23 mouse cellular contexts compared by ENCODE assay signal in genomic region chr15:31898904-31899650, GRCm38 (mm10).
A peak's percentile ranks its signal among the peaks of the same experiment; 100 is the strongest.
DNase-seq lines count a peak whose midpoint lies in the region; ATAC-seq lines count a peak whose summit lies in the region.
"Had no signal": no experiment of that assay in that cellular context is flagged by ENCODE, and none has a peak within 500 bp of the region (broad histone marks: within the 10 kb centered on the region; RNA-seq: fewer than 3 reads in every experiment).

No protein-coding gene starts in this region.

- no peak overlapping the region for H3K4me2 ChIP-seq in hindbrain, embryonic 14.5 days (replicated peaks)
- 0 out of 2 replicates have a peak overlapping the region, but pooled peaks have one; percentile 5 for H3K4me2 ChIP-seq in forebrain, embryonic 13.5 days
- no peak overlapping the region for H3K4me2 ChIP-seq in midbrain, embryonic 14.5 days (ENCODE audit: low read length)
- H3K4me2 ChIP-seq: heart, embryonic 12.5 days; limb, embryonic 12.5 days; liver, embryonic 12.5 days; stomach, embryonic 15.5 days had no signal

- H3K27me3 ChIP-seq in hindbrain, embryonic 14.5 days (ENCODE audit: control insufficient read depth, insufficient read depth, low read length), result no peaks in the 10 kb centered on the region
- H3K27me3 ChIP-seq in hindbrain, embryonic 10.5 days (ENCODE audit: insufficient read depth, poor library complexity, severe bottlenecking), result no peaks in the 10 kb centered on the region
- H3K27me3 ChIP-seq in forebrain, embryonic 13.5 days, result no peaks in the 10 kb centered on the region
- no peaks in the 10 kb centered on the region for H3K27me3 ChIP-seq in midbrain, embryonic 14.5 days (ENCODE audit: control insufficient read depth, insufficient read depth, low read length)
- H3K27me3 ChIP-seq: heart, embryonic 12.5 days; limb, embryonic 12.5 days; liver, embryonic 12.5 days; stomach, embryonic 15.5 days had no signal

- no peak for DNase-seq in hindbrain, embryonic 14.5 days (ENCODE audit: low spot score)
- no peak for DNase-seq in hindbrain, embryonic 10.5 days (ENCODE audit: low spot score)
- peak; percentile 51 for DNase-seq in midbrain, embryonic 14.5 days
- DNase-seq in retina, embryonic 14.5 days (ENCODE audit: low spot score), result peak; percentile 67
- no peak for DNase-seq in kidney, postnatal 36 days
- no peak for DNase-seq in right cerebral cortex, adult 2 months (ENCODE audit: low spot score in 2 of 2)
- DNase-seq: adrenal gland, postnatal 36 days; B cell, adult 2 months; cerebellum, adult 2 months; cerebellum, postnatal 36 days; gastrocnemius, adult 2 months; heart, adult 11 months; kidney, postnatal 4 days; layer of hippocampus, adult 9-11 months; lung, adult 2 months; right cerebral cortex, postnatal 14 days had no signal

- H3K9me3 ChIP-seq in hindbrain, embryonic 14.5 days (ENCODE audit: control insufficient read depth, low read length), result no peaks in the 10 kb centered on the region
- H3K9me3 ChIP-seq in hindbrain, embryonic 10.5 days, result no peaks in the 10 kb centered on the region
- no peaks in the 10 kb centered on the region for H3K9me3 ChIP-seq in forebrain, embryonic 13.5 days (replicated peaks)
- no peaks in the 10 kb centered on the region for H3K9me3 ChIP-seq in midbrain, embryonic 14.5 days (ENCODE audit: control insufficient read depth, low read length)
- H3K9me3 ChIP-seq: embryonic facial prominence, embryonic 10.5 days; heart, embryonic 12.5 days; limb, embryonic 12.5 days; liver, embryonic 12.5 days; stomach, embryonic 15.5 days had no signal

- H3K4me1 ChIP-seq in hindbrain, embryonic 14.5 days (replicated peaks; ENCODE audit: control insufficient read depth, insufficient read depth, low read length), result no peaks in the 10 kb centered on the region
- H3K4me1 ChIP-seq in hindbrain, embryonic 10.5 days (replicated peaks), result 0 out of 2 replicates have a peak, but pooled peaks cover 6% of the 10 kb centered on the region
- peaks cover 22% of the 10 kb centered on the region for H3K4me1 ChIP-seq in forebrain, embryonic 13.5 days
- H3K4me1 ChIP-seq in midbrain, embryonic 14.5 days (ENCODE audit: control insufficient read depth, insufficient read depth, low read length), result no peaks in the 10 kb centered on the region
- H3K4me1 ChIP-seq: limb, embryonic 12.5 days; liver, embryonic 12.5 days; stomach, embryonic 15.5 days had no signal

- no peak overlapping the region for H3K9ac ChIP-seq in hindbrain, embryonic 14.5 days
- H3K9ac ChIP-seq in forebrain, embryonic 13.5 days, result no peak overlapping the region
- H3K9ac ChIP-seq in midbrain, embryonic 14.5 days (replicated peaks; ENCODE audit: low read length), result no peak overlapping the region
- H3K9ac ChIP-seq: heart, embryonic 12.5 days; limb, embryonic 12.5 days; liver, embryonic 12.5 days; stomach, embryonic 15.5 days had no signal

- WGBS in hindbrain, embryonic 14.5 days, result 55% methylated on average over 13 of the region's 13 CpGs
- 80% methylated on average over 13 of the region's 13 CpGs for WGBS in hindbrain, embryonic 10.5 days
- 14% methylated on average over 13 of the region's 13 CpGs for WGBS in forebrain, embryonic 13.5 days
- 50% methylated on average over 13 of the region's 13 CpGs for WGBS in midbrain, embryonic 14.5 days

- no peak overlapping the region for H3K27ac ChIP-seq in hindbrain, embryonic 14.5 days
- H3K27ac ChIP-seq in hindbrain, embryonic 10.5 days, result no peak overlapping the region
- H3K27ac ChIP-seq in forebrain, embryonic 13.5 days, result peak overlapping the region; percentile 57
- H3K27ac ChIP-seq in midbrain, embryonic 14.5 days (replicated peaks; ENCODE audit: low read depth, low read length), result no peak overlapping the region
- H3K27ac ChIP-seq: embryonic facial prominence, embryonic 10.5 days; gastrocnemius, adult 2 months; limb, embryonic 12.5 days; liver, embryonic 12.5 days; stomach, embryonic 15.5 days had no signal

- peak; percentile 41; the same call in 1 of the 2 replicates for ATAC-seq in hindbrain, embryonic 14.5 days (ENCODE audit: low FRiP score)
- peak; percentile 89 for ATAC-seq in forebrain, embryonic 13.5 days
- ATAC-seq in midbrain, embryonic 14.5 days (ENCODE audit: low FRiP score, low TSS enrichment), result peak; percentile 28; the same call in 1 of the 2 replicates
- ATAC-seq: intestine, embryonic 16.5 days; liver, embryonic 12.5 days had no signal

- H3K36me3 ChIP-seq in hindbrain, embryonic 14.5 days (replicated peaks; ENCODE audit: control insufficient read depth, insufficient read depth), result no peaks in the 10 kb centered on the region
- H3K36me3 ChIP-seq in hindbrain, embryonic 10.5 days, result no peaks in the 10 kb centered on the region
- H3K36me3 ChIP-seq in forebrain, embryonic 13.5 days (ENCODE audit: poor library complexity, severe bottlenecking), result no peaks in the 10 kb centered on the region
- H3K36me3 ChIP-seq in midbrain, embryonic 14.5 days (ENCODE audit: control insufficient read depth, insufficient read depth, low read length), result no peaks in the 10 kb centered on the region
- H3K36me3 ChIP-seq: embryonic facial prominence, embryonic 10.5 days; heart, embryonic 12.5 days; limb, embryonic 12.5 days; liver, embryonic 12.5 days; stomach, embryonic 15.5 days had no signal

- no peak overlapping the region for H3K4me3 ChIP-seq in hindbrain, embryonic 14.5 days (replicated peaks; ENCODE audit: low read length)
- H3K4me3 ChIP-seq in hindbrain, embryonic 10.5 days, result no peak overlapping the region
- H3K4me3 ChIP-seq in forebrain, embryonic 13.5 days, result no peak overlapping the region
- no peak overlapping the region for H3K4me3 ChIP-seq in midbrain, embryonic 14.5 days (replicated peaks; ENCODE audit: low read depth, low read length)
- H3K4me3 ChIP-seq: embryonic facial prominence, embryonic 10.5 days; gastrocnemius, adult 2 months; heart, embryonic 12.5 days; limb, embryonic 12.5 days; liver, embryonic 12.5 days; stomach, embryonic 15.5 days had no signal

Comparison
In these comparisons a context has a peak if more than half of its experiments do, and no peak if none do; other contexts are left out.
1. ATAC-seq: peak in every context shown above with its lines; median percentile 89 in forebrain, embryonic 13.5 days; 41 in hindbrain, embryonic 14.5 days; 28 in midbrain, embryonic 14.5 days.
2. DNase-seq: peak in midbrain, embryonic 14.5 days (single experiment) and retina, embryonic 14.5 days (single experiment); none in hindbrain, embryonic 14.5 days (single experiment), hindbrain, embryonic 10.5 days (single experiment), kidney, postnatal 36 days (0 of 2) and right cerebral cortex, adult 2 months (0 of 2).